Mouse (Mus musculus) G1E (cell line): ENCODE data around the gene Rps27rt. TPM values are rescaled to one million over a fixed set of nuclear protein-coding genes. Genes with fewer than 3 reads are reported as not detected.

Source experiments
- ATAC-seq: 2 replicates; pipeline ENCODE4 v1.8.0; 2016; ENCODE audit warnings: mild to moderate bottlenecking; ENCODE audit not compliant: insufficient number of reproducible peaks, poor library complexity, low FRiP score, severe bottlenecking; ENCODE audit errors: extremely low read depth
- DNase-seq: peaks from one replicate; pipeline ENCODE4 v3.0.0; 2012; ENCODE audit warnings: low spot score
- H3K27me3 ChIP-seq: 2 replicates; pipeline ENCODE4 v1.6.1; 2012; ENCODE audit warnings: mild to moderate bottlenecking, low read length, inconsistent platforms; ENCODE audit not compliant: insufficient read depth
- H3K36me3 ChIP-seq: replicated peaks from 2 replicates; pipeline ENCODE3; 2012; ENCODE audit warnings: mild to moderate bottlenecking, inconsistent platforms
- H3K4me1 ChIP-seq: 2 replicates; pipeline ENCODE4 v1.6.1; 2012; ENCODE audit warnings: low read depth, low read length, inconsistent platforms, mixed read lengths; ENCODE audit not compliant: insufficient read depth
- H3K4me3 ChIP-seq: 2 replicates; pipeline ENCODE4 v1.5.1; 2012; ENCODE audit warnings: low read depth, mild to moderate bottlenecking, inconsistent platforms, low read length, moderate library complexity, mixed read lengths
- H3K9me3 ChIP-seq: replicated peaks from 2 replicates; pipeline ENCODE4 v1.6.1; 2012; ENCODE audit warnings: inconsistent platforms
- CTCF ChIP-seq: IDR thresholded peaks from 2 replicates; pipeline ENCODE4 v1.5.1; 2012; ENCODE audit warnings: low read depth, low read length, inconsistent platforms, mixed read lengths
- GATA1 ChIP-seq: IDR thresholded peaks from 2 replicates; pipeline ENCODE4 v1.6.1; 2012; ENCODE audit warnings: borderline replicate concordance, low read length, inconsistent platforms, mixed read lengths
- GATA2 ChIP-seq: IDR thresholded peaks from 2 replicates; pipeline ENCODE4 v1.6.1; 2012; ENCODE audit warnings: low read depth, low read length, inconsistent platforms, borderline replicate concordance
- POLR2AphosphoS5 ChIP-seq: IDR thresholded peaks from 2 replicates; pipeline ENCODE4 v1.6.1; 2012; ENCODE audit warnings: low read depth, low read length, inconsistent platforms; ENCODE audit not compliant: insufficient replicate concordance
- TAL1 ChIP-seq: conservative IDR thresholded peaks from 2 replicates; pipeline ENCODE4 v1.6.1; 2012; ENCODE audit warnings: low read depth, low read length, inconsistent platforms, mixed read lengths
- polyA plus RNA-seq: library from polyadenylated mRNA; stranded (reverse); fragments of >175 nt; gene quantifications from 2 replicates; pipeline ENCODE4 v1.2.3, GENCODE M21; 2012
- total RNA-seq, 2 experiments: library from RNA; stranded (forward) in 1 of 2; stranded (reverse) in 1 of 2; fragments of 200-1000 nt in 1 of 2; fragments of >200 nt in 1 of 2; fragmentation: Nextera tagmentation in 1 of 2; gene quantifications; 2 replicates each; pipeline ENCODE4 v1.2.3; 2014 to 2017

Gene Rps27rt
- total and polyA plus RNA-seq, 3 experiments: 3.0 to 163 (median 104) TPM

DNA sequence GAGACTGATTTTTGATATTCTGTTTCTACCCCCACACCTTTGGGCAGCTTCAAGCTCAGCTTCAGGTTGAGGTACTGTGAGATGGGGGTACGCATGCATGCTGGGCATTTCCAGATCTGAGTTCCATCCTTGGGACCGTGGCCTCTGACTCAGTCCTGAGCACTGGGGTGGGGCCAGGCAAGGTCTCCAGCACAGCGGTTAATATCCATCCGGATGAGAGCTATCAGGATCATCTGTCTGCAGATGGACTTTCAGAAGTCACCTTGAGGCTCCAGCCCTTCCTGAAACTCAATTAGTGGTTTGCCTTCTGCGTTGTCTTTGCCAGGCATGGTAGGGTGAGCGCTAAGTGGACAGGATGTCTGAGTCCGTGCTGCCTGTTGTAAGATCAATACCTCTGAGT is 37.6 kb upstream of the Rps27rt start:
- peaks cover 65% of the 10 kb centered on the region for H3K9me3 ChIP-seq
- TF ChIP-seq CTCF: no peak
- no peak for TF ChIP-seq GATA1
- TF ChIP-seq TAL1: no peak
- no peak for TF ChIP-seq GATA2
- TF ChIP-seq POLR2AphosphoS5: no peak
- H3K36me3 ChIP-seq: no peaks in the 10 kb centered on the region
- no peaks in the 10 kb centered on the region for H3K4me1 ChIP-seq
- H3K27me3 ChIP-seq: no peaks in the 10 kb centered on the region
- H3K4me3 ChIP-seq: no peak overlapping the region
- ATAC-seq (no peak), DNase-seq (no peak)

DNA sequence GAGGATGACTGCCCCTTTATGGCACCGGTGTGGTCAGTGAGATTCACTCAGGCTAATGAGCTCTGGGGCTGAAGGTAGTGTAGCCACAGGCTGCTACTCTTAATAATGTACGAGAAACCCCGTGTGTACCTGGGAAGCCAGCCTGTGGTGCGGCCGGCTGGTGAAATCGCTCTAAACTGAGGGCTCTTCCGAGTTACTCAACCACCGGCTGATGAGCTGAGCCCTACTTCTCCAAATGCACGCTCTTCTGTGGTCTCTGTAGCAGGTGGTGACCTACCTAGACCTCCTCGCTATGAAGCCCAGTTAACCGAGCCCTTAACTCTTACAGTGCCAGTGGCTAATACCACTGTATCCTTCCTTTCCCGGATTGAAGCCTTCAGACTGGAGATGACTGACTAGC is 29.8 kb upstream of the Rps27rt start:
- H3K27me3 ChIP-seq: no peaks in the 10 kb centered on the region; the same call in 1 of the 2 replicates
- no peaks in the 10 kb centered on the region for H3K4me1 ChIP-seq
- no peak overlapping the region for H3K4me3 ChIP-seq
- H3K36me3 ChIP-seq: no peaks in the 10 kb centered on the region
- no peak for DNase-seq
- TF ChIP-seq CTCF: no peak
- TF ChIP-seq GATA1: no peak
- no peak for TF ChIP-seq GATA2
- no peak for TF ChIP-seq TAL1
- no peak for TF ChIP-seq POLR2AphosphoS5
- no peak for ATAC-seq
- peaks cover 53% of the 10 kb centered on the region for H3K9me3 ChIP-seq

DNA sequence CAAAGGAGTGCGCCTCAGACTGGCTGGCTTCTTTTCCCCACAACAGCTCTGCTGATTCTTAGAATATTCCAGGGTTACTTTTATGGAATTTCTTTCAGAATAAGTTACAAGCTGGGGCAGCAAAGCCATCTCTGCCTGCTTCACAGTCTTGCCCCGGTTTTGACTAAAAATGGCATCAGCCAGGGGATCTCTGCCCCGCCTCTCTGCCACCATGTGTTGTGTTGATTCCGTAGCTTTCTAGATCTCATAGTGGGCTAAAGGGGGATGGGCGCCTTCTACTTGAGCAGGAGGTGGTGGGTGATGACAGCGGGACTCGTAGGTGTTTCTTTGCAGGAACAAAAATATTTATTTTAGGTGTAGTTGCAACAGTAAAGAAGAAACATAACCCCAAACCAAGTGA is 25.7 kb upstream of the Rps27rt start:
- H3K36me3 ChIP-seq: no peaks in the 10 kb centered on the region
- peaks cover 55% of the 10 kb centered on the region for H3K9me3 ChIP-seq
- no peaks in the 10 kb centered on the region; the same call in 1 of the 2 replicates for H3K27me3 ChIP-seq
- no peak overlapping the region for H3K4me3 ChIP-seq
- H3K4me1 ChIP-seq: no peaks in the 10 kb centered on the region
- TF ChIP-seq CTCF: no peak
- TF ChIP-seq GATA1: no peak
- DNase-seq: no peak
- no peak for ATAC-seq

DNA sequence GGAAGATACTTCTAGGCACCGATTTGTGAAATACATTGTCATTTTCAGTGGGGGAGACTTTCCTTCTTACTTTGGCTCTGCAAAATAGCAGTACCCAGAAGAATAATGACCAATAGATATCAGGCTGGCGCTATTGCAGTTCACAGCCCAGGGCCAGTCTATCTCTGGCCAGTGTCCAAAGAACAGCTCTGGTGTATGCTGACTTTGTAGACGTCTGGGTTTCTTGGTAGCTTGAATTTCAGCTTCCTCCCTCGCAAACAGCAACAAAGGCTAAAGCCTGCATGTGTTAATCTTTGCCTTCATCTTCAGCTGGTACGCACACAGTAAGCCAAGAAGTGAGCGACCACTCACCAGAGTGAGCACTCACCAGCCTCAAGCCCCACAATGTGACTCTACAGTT is 25.2 kb upstream of the Rps27rt start:
- ATAC-seq (no peak), DNase-seq (no peak)
- Histone ChIP-seq H3K9me3 (peaks cover 54% of the 10 kb centered on the region), H3K4me3 (no peak overlapping the region), H3K36me3 (no peaks in the 10 kb centered on the region), H3K27me3 (no peaks in the 10 kb centered on the region), H3K4me1 (no peaks in the 10 kb centered on the region)
- TF ChIP-seq GATA1 (no peak), TAL1 (no peak), CTCF (no peak), GATA2 (no peak), POLR2AphosphoS5 (no peak)

DNA sequence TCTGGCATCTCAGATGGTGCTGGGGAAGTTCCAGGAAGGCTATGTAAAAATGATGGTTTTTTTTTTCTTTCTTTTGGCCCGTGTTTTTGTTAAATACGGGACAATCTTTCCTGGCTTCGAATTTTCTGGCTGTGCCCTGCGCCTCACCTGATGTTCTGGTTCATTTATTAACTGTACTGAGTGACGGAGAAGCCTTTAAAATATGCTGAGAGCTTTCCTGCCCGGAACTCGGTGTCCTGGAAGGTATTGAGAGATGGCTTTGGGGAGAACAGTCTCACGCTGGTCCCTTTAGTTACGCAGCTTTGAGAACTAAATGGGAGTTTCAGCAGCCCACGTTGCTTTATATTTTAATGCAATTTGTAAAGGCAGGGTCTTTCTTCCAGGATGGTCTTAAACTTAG is 22.9 kb upstream of the Rps27rt start:
- ATAC-seq (no peak), DNase-seq (no peak)
- TF ChIP-seq GATA2 (no peak), GATA1 (no peak)
- Histone ChIP-seq H3K27me3 (no peaks in the 10 kb centered on the region), H3K4me3 (no peak overlapping the region), H3K9me3 (peaks cover 56% of the 10 kb centered on the region), H3K36me3 (no peaks in the 10 kb centered on the region), H3K4me1 (no peaks in the 10 kb centered on the region)

DNA sequence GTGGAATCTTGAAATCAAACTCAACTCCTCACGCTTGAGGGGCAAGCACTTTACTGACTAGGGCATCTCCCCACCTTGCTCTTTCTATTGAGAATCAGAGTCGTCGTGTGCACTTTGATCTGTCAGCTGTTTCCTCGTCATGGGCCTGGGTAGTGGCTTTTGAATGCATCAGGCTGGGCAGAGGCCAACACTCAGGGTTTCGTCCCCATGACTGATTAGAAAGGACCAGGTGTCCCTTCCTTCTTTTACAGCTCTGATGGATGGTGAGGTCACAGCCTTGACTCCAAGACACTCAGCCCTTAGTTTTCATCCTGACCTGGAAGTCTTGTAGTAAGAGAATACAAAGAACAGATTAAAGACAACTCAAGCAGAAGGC is 17.2 kb upstream of the Rps27rt start:
- no peaks in the 10 kb centered on the region for H3K4me1 ChIP-seq
- no peaks in the 10 kb centered on the region for H3K36me3 ChIP-seq
- H3K9me3 ChIP-seq: peaks cover 57% of the 10 kb centered on the region
- ATAC-seq (no peak), DNase-seq (no peak)
- H3K27me3 ChIP-seq: no peaks in the 10 kb centered on the region
- no peak overlapping the region for H3K4me3 ChIP-seq
- TF ChIP-seq CTCF: no peak
- no peak for TF ChIP-seq GATA1
- no peak for TF ChIP-seq GATA2
- TF ChIP-seq TAL1: no peak
- no peak for TF ChIP-seq POLR2AphosphoS5

DNA sequence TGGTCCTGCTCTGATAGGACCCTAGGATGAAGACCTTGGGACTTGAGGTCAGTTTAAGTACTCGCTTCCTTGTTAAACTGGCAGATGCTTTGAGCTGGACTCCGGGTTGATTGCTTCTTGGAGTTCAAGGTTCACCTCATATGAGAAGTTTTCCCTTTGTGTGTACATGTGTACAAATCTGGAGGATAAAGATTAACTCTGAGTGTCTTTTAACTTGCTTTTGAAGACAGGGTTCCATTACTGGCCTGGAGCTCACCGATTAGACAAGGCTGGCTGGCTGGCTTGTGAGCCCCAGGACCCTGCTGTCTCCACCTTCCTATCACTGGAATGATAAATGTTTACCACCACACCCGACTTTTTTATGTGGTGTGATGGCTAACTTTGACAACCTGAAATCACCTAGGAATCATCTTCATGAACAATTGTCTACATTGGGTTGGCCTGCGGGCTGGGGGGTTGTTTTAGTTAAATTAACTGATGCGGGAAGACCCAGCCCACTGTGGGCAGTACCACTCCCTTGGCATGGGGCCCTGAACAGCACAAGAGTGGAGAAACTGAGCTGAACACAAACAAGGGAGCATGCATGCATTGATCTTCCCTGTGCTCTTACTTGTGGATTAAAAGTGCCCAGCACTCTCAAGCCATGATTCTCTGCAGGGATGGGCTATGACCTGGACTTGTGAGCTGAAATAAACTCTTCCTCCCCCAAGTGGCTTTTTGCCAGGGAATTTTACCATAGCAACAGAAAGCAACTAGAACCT is 16.7 kb upstream of the Rps27rt start:
- peaks cover 56% of the 10 kb centered on the region for H3K9me3 ChIP-seq
- no peaks in the 10 kb centered on the region for H3K36me3 ChIP-seq
- DNase-seq: no peak
- H3K4me1 ChIP-seq: no peaks in the 10 kb centered on the region
- no peak for ATAC-seq
- no peaks in the 10 kb centered on the region for H3K27me3 ChIP-seq
- no peak overlapping the region for H3K4me3 ChIP-seq
- no peak for TF ChIP-seq POLR2AphosphoS5
- TF ChIP-seq GATA1: no peak
- TF ChIP-seq TAL1: no peak
